Mouse (Mus musculus) mesoderm, embryonic 11.5 days (tissue): ENCODE measurements around the gene Hdac5.

Source experiments
- DNase-seq: peaks from one replicate; pipeline ENCODE4 v3.0.0-alpha.2; 2012; ENCODE audit warnings: low read depth, low spot score

Hdac5 gene

GRCm38 (mm10) chr11:102216056-102216885 lies 13.7 kb downstream of the Hdac5 start:
- no peak for DNase-seq

GRCm38 (mm10) chr11:102215511-102215910 lies 14.5 kb downstream of the Hdac5 start:
- DNase-seq = no peak

GRCm38 (mm10) chr11:102214430-102215156 lies 15.4 kb downstream of the Hdac5 start:
- DNase-seq = no peak

GRCm38 (mm10) chr11:102211936-102212341 lies 18.0 kb downstream of the Hdac5 start:
- DNase-seq = no peak

- no peak for DNase-seq
Observed at GRCm38 (mm10) chr11:102211011-102211410, 19.0 kb downstream of the Hdac5 start.

- DNase-seq = no peak
Observed at GRCm38 (mm10) chr11:102210185-102210584, 19.8 kb downstream of the Hdac5 start.

GRCm38 (mm10) chr11:102209742-102210141 lies 20.2 kb downstream of the Hdac5 start:
- DNase-seq = no peak

GRCm38 (mm10) chr11:102208846-102209245 lies 21.1 kb downstream of the Hdac5 start:
- no peak for DNase-seq

- DNase-seq = peak; percentile 55
Observed at GRCm38 (mm10) chr11:102207825-102208777, 21.9 kb downstream of the Hdac5 start.

GRCm38 (mm10) chr11:102206481-102206880 lies 23.5 kb downstream of the Hdac5 start:
- no peak for DNase-seq

GRCm38 (mm10) chr11:102201408-102201821 lies 28.6 kb downstream of the Hdac5 start:
- DNase-seq = no peak

GRCm38 (mm10) chr11:102199856-102200255 lies 30.1 kb downstream of the Hdac5 start:
- DNase-seq = no peak

- no peak for DNase-seq
Observed at GRCm38 (mm10) chr11:102198245-102198644, 31.7 kb downstream of the Hdac5 start.

GRCm38 (mm10) chr11:102196018-102196797 lies 33.8 kb downstream of the Hdac5 start:
- no peak for DNase-seq

- no peak for DNase-seq
Observed at GRCm38 (mm10) chr11:102193657-102194440, 36.1 kb downstream of the Hdac5 start.

- no peak for DNase-seq
Observed at GRCm38 (mm10) chr11:102190848-102191247, 39.1 kb downstream of the Hdac5 start.

GRCm38 (mm10) chr11:102189461-102190436 lies 40.2 kb downstream of the Hdac5 start, which contains the start of gene G6pc3:
G6pc3 (plus strand) TSS chr11:102189620.
- peak; percentile 89 for DNase-seq

GRCm38 (mm10) chr11:102188980-102189379 lies 41.0 kb downstream of the Hdac5 start:
- DNase-seq = no peak

GRCm38 (mm10) chr11:102186235-102186634 lies 43.7 kb downstream of the Hdac5 start:
- DNase-seq = no peak
